Mouse (Mus musculus): Measurements from ENCODE around the gene Ost4. TPM values are rescaled to one million over a fixed set of nuclear protein-coding genes. Genes with fewer than 3 reads are reported as not detected.

Ost4 gene
- 224 TPM for polyA plus RNA-seq (2014; fragmentation: Illumina TruSeq; extraction: RNeasy Lipid Tissue Mini Kit (QIAGEN cat#74804); ENCODE audit: low read depth, low replicate concordance)

DNA sequence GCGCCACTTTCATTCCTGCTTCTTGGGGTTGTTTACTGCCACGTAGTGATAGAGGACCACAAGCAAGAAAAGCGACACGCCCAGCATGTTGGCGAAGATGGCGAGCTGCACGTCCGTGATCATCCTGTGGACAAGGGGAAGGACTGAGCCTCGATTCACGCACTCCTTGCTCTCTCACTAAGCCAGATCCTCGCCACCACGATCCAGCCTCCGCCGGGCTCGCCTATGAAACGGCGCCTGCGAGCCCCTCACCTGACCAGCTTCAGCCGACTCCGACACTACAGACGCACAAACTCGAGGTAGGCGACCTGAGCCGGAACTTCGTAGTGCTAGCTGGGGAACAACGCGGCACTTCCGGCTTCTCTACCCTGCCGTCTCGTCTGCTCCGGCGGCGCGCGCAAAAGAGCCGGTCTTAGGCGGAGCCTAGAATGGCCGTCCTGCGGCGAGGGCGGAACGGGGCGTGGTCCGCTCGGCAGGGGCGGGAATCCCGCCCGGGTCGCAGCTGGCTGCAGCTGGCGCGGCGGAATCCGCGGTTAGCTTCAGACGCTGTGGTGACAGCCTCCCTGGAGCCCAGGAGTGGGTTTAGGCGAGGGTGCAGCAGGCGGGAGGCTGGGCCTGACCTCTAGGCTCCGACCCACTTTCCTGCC, at the start of gene Ost4:
Gene Ost4 (minus strand): TSS at position 376 of the 647 bp plus-strand sequence.

DNA sequence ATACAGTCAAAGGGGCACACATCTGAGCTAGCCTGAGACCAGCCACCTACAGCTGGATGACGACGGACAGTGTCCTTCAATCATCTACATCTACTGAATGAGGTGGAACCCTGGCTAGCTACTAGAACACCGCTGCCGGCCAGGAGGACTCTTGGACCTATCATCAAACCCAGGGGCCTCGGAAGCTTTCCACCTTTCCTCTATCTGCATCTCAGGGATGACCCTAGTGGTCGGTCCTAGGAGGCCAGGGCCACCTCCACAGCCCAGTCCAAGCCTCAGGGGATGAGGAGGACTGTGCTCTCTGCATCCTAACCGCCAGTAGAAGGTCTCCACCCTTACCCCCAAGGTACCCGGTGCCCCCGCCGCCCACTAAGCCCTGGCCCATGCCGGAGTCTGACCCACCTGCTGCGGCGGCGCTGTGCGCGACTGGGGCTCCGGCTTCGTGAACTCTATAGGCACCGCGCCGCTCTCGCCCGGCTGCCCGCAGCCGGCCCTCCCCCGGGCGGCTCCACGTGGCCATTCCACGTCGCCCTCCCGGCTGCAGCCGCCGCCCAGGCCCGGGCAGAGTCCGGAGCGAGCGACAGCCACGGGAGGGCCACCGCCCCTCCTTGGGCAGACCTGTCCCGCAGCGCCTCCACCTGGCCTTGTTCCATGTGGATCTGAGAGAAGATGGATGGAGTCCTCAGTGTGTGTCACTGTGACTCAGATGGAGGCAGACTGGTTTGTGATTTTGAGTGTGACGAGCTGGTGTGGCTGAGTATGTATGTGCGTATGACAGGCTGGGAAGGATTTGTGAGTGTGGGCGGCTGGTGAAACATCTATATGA, 37.6 kb upstream of the Ost4 start, which contains the start of gene Cgref1:
Gene Cgref1 (minus strand): TSS at position 636 of the 826 bp plus-strand sequence.

DNA sequence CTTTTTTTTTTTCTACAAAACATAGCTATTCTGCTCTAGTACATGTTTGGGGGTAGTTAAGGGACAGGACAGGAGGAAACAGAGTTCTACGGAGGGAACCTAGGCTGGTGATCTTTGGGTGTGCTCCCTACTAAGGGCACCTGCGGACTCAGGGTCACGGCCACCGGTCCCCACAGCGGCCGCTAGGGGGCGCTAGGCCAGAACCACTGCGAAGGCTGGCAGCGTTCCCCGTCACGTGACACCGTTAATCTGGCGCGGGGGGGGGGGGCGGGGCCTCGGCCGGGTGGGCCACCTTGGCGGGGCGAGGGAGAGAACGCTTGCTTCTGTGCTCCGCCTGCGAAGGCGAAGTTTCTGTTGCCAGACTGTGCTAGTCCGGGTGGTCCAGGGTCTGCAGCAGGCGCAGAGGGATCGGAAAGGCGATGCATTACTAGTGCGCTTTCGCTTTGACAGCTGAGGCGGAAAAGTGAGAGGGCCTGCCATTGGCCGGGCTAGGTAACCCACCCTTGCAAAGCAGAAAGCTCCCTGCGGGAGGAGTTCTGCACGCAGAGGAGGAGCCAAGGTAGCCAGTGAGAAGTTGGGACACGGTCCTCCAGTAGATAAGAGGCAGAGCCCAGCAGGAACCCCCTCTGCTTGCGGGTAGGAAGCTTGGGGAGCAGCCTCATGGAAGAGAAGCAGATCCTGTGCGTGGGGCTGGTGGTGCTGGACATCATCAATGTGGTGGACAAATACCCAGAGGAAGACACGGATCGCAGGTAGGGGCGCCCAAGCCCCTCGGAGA, 13.9 kb upstream of the Ost4 start, which contains the start of gene Khk:
Gene Khk (plus strand): TSS at position 176 of the 778 bp plus-strand sequence.

GRCm38 (mm10) chr5:30913060-30913841, 5.7 kb upstream of the Ost4 start, which contains the start of gene Emilin1:
Gene Emilin1, plus strand, starts transcription at chr5:30913402.

GRCm38 (mm10) chr5:30888337-30889087, 19.1 kb downstream of the Ost4 start, which contains the start of gene Agbl5:
Gene Agbl5, plus strand, starts transcription at chr5:30888694.

DNA sequence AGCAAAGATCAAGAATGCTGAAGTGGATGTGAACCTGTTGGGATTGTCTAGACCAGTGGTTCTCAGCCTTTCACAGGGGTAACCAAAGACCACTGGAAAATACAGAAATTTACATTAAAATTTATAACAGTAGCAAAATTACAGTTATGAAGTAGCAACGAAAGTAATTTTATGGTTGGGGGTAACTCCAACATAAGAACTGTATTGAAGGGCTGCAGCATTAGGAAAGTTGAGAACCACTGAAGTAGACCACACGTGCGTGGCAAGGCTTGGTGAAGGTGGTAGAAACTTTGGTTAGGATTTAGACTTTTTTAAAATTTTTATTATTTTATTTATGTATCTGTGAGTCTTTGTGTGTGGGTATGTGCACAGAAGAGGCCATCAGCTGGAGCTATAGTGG, 39.9 kb downstream of the Ost4 start, which contains the start of gene Tmem214:
Gene Tmem214 (plus strand): TSS at position 301 of the 400 bp plus-strand sequence.

Other genes starting within 250 kb of the Ost4 start
- gene Cenpa, start 241.0 kb downstream of the Ost4 start, polyA plus RNA-seq (2014; fragmentation: Illumina TruSeq; extraction: RNeasy Lipid Tissue Mini Kit (QIAGEN cat#74804); ENCODE audit: low read depth, low replicate concordance) = 2.0 TPM
- gene Dpysl5, start 196.2 kb downstream of the Ost4 start, polyA plus RNA-seq (2014; fragmentation: Illumina TruSeq; extraction: RNeasy Lipid Tissue Mini Kit (QIAGEN cat#74804); ENCODE audit: low read depth, low replicate concordance) = 0.16 TPM
- gene Mapre3, start 93.1 kb downstream of the Ost4 start, polyA plus RNA-seq (2014; fragmentation: Illumina TruSeq; extraction: RNeasy Lipid Tissue Mini Kit (QIAGEN cat#74804); ENCODE audit: low read depth, low replicate concordance) = 12.5 TPM
- 11.5 TPM for gene Tmem214, start 39.8 kb downstream of the Ost4 start, polyA plus RNA-seq (2014; fragmentation: Illumina TruSeq; extraction: RNeasy Lipid Tissue Mini Kit (QIAGEN cat#74804); ENCODE audit: low read depth, low replicate concordance)
- gene Agbl5, start 19.1 kb downstream of the Ost4 start, polyA plus RNA-seq (2014; fragmentation: Illumina TruSeq; extraction: RNeasy Lipid Tissue Mini Kit (QIAGEN cat#74804); ENCODE audit: low read depth, low replicate concordance) = 3.8 TPM
- gene Emilin1, start 5.6 kb upstream of the Ost4 start, polyA plus RNA-seq (2014; fragmentation: Illumina TruSeq; extraction: RNeasy Lipid Tissue Mini Kit (QIAGEN cat#74804); ENCODE audit: low read depth, low replicate concordance) = not detected
- gene Khk, start 13.6 kb upstream of the Ost4 start, polyA plus RNA-seq (2014; fragmentation: Illumina TruSeq; extraction: RNeasy Lipid Tissue Mini Kit (QIAGEN cat#74804); ENCODE audit: low read depth, low replicate concordance) = 3.4 TPM
- 20.9 TPM for gene Cgref1, start 37.8 kb upstream of the Ost4 start, polyA plus RNA-seq (2014; fragmentation: Illumina TruSeq; extraction: RNeasy Lipid Tissue Mini Kit (QIAGEN cat#74804); ENCODE audit: low read depth, low replicate concordance)
- gene Preb, start 52.6 kb upstream of the Ost4 start, polyA plus RNA-seq (2014; fragmentation: Illumina TruSeq; extraction: RNeasy Lipid Tissue Mini Kit (QIAGEN cat#74804); ENCODE audit: low read depth, low replicate concordance) = 26.2 TPM
- gene Tcf23, start 60.9 kb upstream of the Ost4 start, polyA plus RNA-seq (2014; fragmentation: Illumina TruSeq; extraction: RNeasy Lipid Tissue Mini Kit (QIAGEN cat#74804); ENCODE audit: low read depth, low replicate concordance) = 0.12 TPM
- gene Atraid, start 140.5 kb upstream of the Ost4 start, polyA plus RNA-seq (2014; fragmentation: Illumina TruSeq; extraction: RNeasy Lipid Tissue Mini Kit (QIAGEN cat#74804); ENCODE audit: low read depth, low replicate concordance) = 190 TPM
- gene Slc5a6, start 141.1 kb upstream of the Ost4 start, polyA plus RNA-seq (2014; fragmentation: Illumina TruSeq; extraction: RNeasy Lipid Tissue Mini Kit (QIAGEN cat#74804); ENCODE audit: low read depth, low replicate concordance) = 14.3 TPM
- gene Cad, start 147.0 kb upstream of the Ost4 start, polyA plus RNA-seq (2014; fragmentation: Illumina TruSeq; extraction: RNeasy Lipid Tissue Mini Kit (QIAGEN cat#74804); ENCODE audit: low read depth, low replicate concordance) = 0.32 TPM
- not detected for gene Dnajc5g, start 198.5 kb upstream of the Ost4 start, polyA plus RNA-seq (2014; fragmentation: Illumina TruSeq; extraction: RNeasy Lipid Tissue Mini Kit (QIAGEN cat#74804); ENCODE audit: low read depth, low replicate concordance)
- gene Slc30a3, start 200.4 kb upstream of the Ost4 start, polyA plus RNA-seq (2014; fragmentation: Illumina TruSeq; extraction: RNeasy Lipid Tissue Mini Kit (QIAGEN cat#74804); ENCODE audit: low read depth, low replicate concordance) = not detected
- not detected for gene Trim54, start 208.9 kb upstream of the Ost4 start, polyA plus RNA-seq (2014; fragmentation: Illumina TruSeq; extraction: RNeasy Lipid Tissue Mini Kit (QIAGEN cat#74804); ENCODE audit: low read depth, low replicate concordance)
- gene Ucn, start 231.0 kb upstream of the Ost4 start, polyA plus RNA-seq (2014; fragmentation: Illumina TruSeq; extraction: RNeasy Lipid Tissue Mini Kit (QIAGEN cat#74804); ENCODE audit: low read depth, low replicate concordance) = not detected
- gene Mpv17, start 246.5 kb upstream of the Ost4 start, polyA plus RNA-seq (2014; fragmentation: Illumina TruSeq; extraction: RNeasy Lipid Tissue Mini Kit (QIAGEN cat#74804); ENCODE audit: low read depth, low replicate concordance) = 85.7 TPM